Mouse (Mus musculus): ENCODE measurements around the gene B4gat1. TPM values are rescaled to one million over a fixed set of nuclear protein-coding genes. Genes with fewer than 3 reads are reported as not detected.

Gene B4gat1
- polyA plus RNA-seq, 1 experiment = 97.4 TPM

GRCm38 (mm10) chr19:5023621-5024479, 14.8 kb upstream of the B4gat1 start, which contains the start of gene Slc29a2:
Slc29a2 (plus strand) TSS chr19:5023860.
- peak; percentile 83 to 92 for DNase-seq (ENCODE audit: extremely low spot score in 1 of 2, low spot score in 1 of 2)

- no peak for DNase-seq (ENCODE audit: extremely low spot score in 1 of 2, low spot score in 1 of 2)
Observed at GRCm38 (mm10) chr19:5026111-5026510, 12.5 kb upstream of the B4gat1 start.

- DNase-seq (ENCODE audit: extremely low spot score in 1 of 2, low spot score in 1 of 2) = no peak
Observed at GRCm38 (mm10) chr19:5032686-5033085, 5.9 kb upstream of the B4gat1 start.

GRCm38 (mm10) chr19:5036577-5036976, 2.0 kb upstream of the B4gat1 start:
- DNase-seq (ENCODE audit: extremely low spot score in 1 of 2, low spot score in 1 of 2) = no peak

GRCm38 (mm10) chr19:5037678-5038571, 701 bp upstream of the B4gat1 start:
- peak; percentile 77 to 94 for DNase-seq (ENCODE audit: extremely low spot score in 1 of 2, low spot score in 1 of 2)

GRCm38 (mm10) chr19:5039301-5040114, 882 bp downstream of the B4gat1 start:
- DNase-seq (ENCODE audit: extremely low spot score in 1 of 2, low spot score in 1 of 2) = no peak

- DNase-seq (ENCODE audit: extremely low spot score in 1 of 2, low spot score in 1 of 2) = peak; percentile 91 to 94
Observed at GRCm38 (mm10) chr19:5040862-5041523, 2.4 kb downstream of the B4gat1 start, which contains the start of gene Brms1. Brms1 (plus strand) TSS chr19:5041354.

- no peak for DNase-seq (ENCODE audit: extremely low spot score in 1 of 2, low spot score in 1 of 2)
Observed at GRCm38 (mm10) chr19:5041588-5041987, 3.0 kb downstream of the B4gat1 start.

- DNase-seq (ENCODE audit: extremely low spot score in 1 of 2, low spot score in 1 of 2) = no peak
Observed at GRCm38 (mm10) chr19:5045531-5045930, 6.9 kb downstream of the B4gat1 start.

GRCm38 (mm10) chr19:5048138-5049056, 9.8 kb downstream of the B4gat1 start:
- DNase-seq (ENCODE audit: extremely low spot score in 1 of 2, low spot score in 1 of 2) = peak in 1 of 2 experiments; percentile 83

- DNase-seq (ENCODE audit: extremely low spot score in 1 of 2, low spot score in 1 of 2) = no peak
Observed at GRCm38 (mm10) chr19:5049325-5049724, 10.7 kb downstream of the B4gat1 start.

GRCm38 (mm10) chr19:5050047-5050905, 11.7 kb downstream of the B4gat1 start, which contains the start of gene Rin1:
Rin1 (plus strand) TSS chr19:5050481.
- DNase-seq (ENCODE audit: extremely low spot score in 1 of 2, low spot score in 1 of 2) = peak; percentile 84 to 88

- no peak for DNase-seq (ENCODE audit: extremely low spot score in 1 of 2, low spot score in 1 of 2)
Observed at GRCm38 (mm10) chr19:5051031-5051430, 12.4 kb downstream of the B4gat1 start.

GRCm38 (mm10) chr19:5051515-5051914, 12.9 kb downstream of the B4gat1 start:
- DNase-seq (ENCODE audit: extremely low spot score in 1 of 2, low spot score in 1 of 2) = no peak

GRCm38 (mm10) chr19:5052166-5052822, 13.7 kb downstream of the B4gat1 start:
- DNase-seq (ENCODE audit: extremely low spot score in 1 of 2, low spot score in 1 of 2) = peak in 1 of 2 experiments; percentile 73

GRCm38 (mm10) chr19:5052853-5053252, 14.2 kb downstream of the B4gat1 start:
- no peak for DNase-seq (ENCODE audit: extremely low spot score in 1 of 2, low spot score in 1 of 2)

- DNase-seq (ENCODE audit: extremely low spot score in 1 of 2, low spot score in 1 of 2) = no peak
Observed at GRCm38 (mm10) chr19:5053909-5054308, 15.3 kb downstream of the B4gat1 start.

Measured in frontal cortex, adult 2 months (tissue).